Mouse (Mus musculus) CH12.LX (cell line): ENCODE measurements around the gene Zfp414. TPM values are rescaled to one million over a fixed set of nuclear protein-coding genes. Genes with fewer than 3 reads are reported as not detected.

ENCODE experiments used
- DNase-seq: peaks from one replicate; pipeline ENCODE4 v3.0.0-alpha.2; 2013; ENCODE audit errors: extremely low read depth
- H3K27ac ChIP-seq: 2 replicates; pipeline ENCODE4 v1.5.1; 2012; ENCODE audit warnings: low read depth, mild to moderate bottlenecking, control low read depth, moderate library complexity; ENCODE audit not compliant: insufficient read depth
- H3K27me3 ChIP-seq: replicated peaks from 2 replicates; pipeline ENCODE3; 2012; ENCODE audit warnings: inconsistent platforms
- H3K36me3 ChIP-seq, 2 experiments: replicated peaks in 1 of 2; 2 replicates each; pipeline versions ENCODE3 to v1.6.1; 2012; ENCODE audit warnings: inconsistent platforms in 1 of 2, low read length in 1 of 2, mild to moderate bottlenecking in 1 of 2, mixed read lengths in 1 of 2, moderate library complexity in 1 of 2; ENCODE audit not compliant: control insufficient read depth in 1 of 2, insufficient read depth in 1 of 2
- H3K4me1 ChIP-seq, 2 experiments: 2 replicates each; pipeline ENCODE4 v1.6.1; 2012; ENCODE audit warnings: inconsistent platforms in 1 of 2, moderate library complexity in 1 of 2; ENCODE audit not compliant: insufficient read depth in 2 of 2, control insufficient read depth in 1 of 2
- H3K4me2 ChIP-seq: 2 replicates; pipeline ENCODE4 v1.6.1; 2012; ENCODE audit warnings: low read depth, mild to moderate bottlenecking, control low read depth; ENCODE audit not compliant: poor library complexity, insufficient read depth, severe bottlenecking
- H3K4me3 ChIP-seq, 3 experiments: fragments of 150-350 bp in 1 of 3; sonication (generic) in 1 of 3; replicated peaks in 1 of 3; 2 replicates each; pipeline versions ENCODE3 to v1.5.1; 2011 to 2012; ENCODE audit warnings: low read depth in 2 of 3, low read length in 2 of 3, mild to moderate bottlenecking in 2 of 3, moderate library complexity in 2 of 3, control low read depth in 1 of 3, improper control_type of control experiment in 1 of 3, inconsistent platforms in 1 of 3, mixed read lengths in 1 of 3; ENCODE audit not compliant: poor library complexity in 1 of 3
- H3K79me2 ChIP-seq: replicated peaks from 2 replicates; pipeline ENCODE4 v1.6.1; 2012; ENCODE audit warnings: mild to moderate bottlenecking, moderate library complexity; ENCODE audit not compliant: control insufficient read depth, poor library complexity, insufficient read depth, severe bottlenecking; ENCODE audit errors: extremely low read depth
- H3K9ac ChIP-seq: 2 replicates; pipeline ENCODE4 v1.6.1; 2012; ENCODE audit warnings: low read depth, mild to moderate bottlenecking, control low read depth, moderate library complexity; ENCODE audit not compliant: insufficient read depth
- H3K9me3 ChIP-seq: replicated peaks from 2 replicates; pipeline ENCODE3; 2012; ENCODE audit warnings: low read length, inconsistent platforms, mixed read lengths
- BHLHE40 ChIP-seq: IDR thresholded peaks from 2 replicates; pipeline ENCODE4 v1.6.1; 2011; ENCODE audit warnings: mild to moderate bottlenecking, low read depth, low read length, improper control_type of control experiment
- CHD1 ChIP-seq: IDR thresholded peaks from 2 replicates; pipeline ENCODE4 v1.6.1; 2012; ENCODE audit warnings: low read depth, low read length, improper control_type of control experiment, inconsistent platforms
- CHD2 ChIP-seq: IDR thresholded peaks from 2 replicates; pipeline ENCODE4 v1.6.1; 2011; ENCODE audit warnings: low read length, improper control_type of control experiment
- CTCF ChIP-seq, 2 experiments: IDR thresholded peaks in 1 of 2; conservative IDR thresholded peaks in 1 of 2; 2 replicates each; pipeline ENCODE4 v1.5.1; 2011 to 2012; ENCODE audit warnings: low read depth in 2 of 2, low read length in 2 of 2, improper control_type of control experiment in 1 of 2, inconsistent platforms in 1 of 2, mild to moderate bottlenecking in 1 of 2, moderate library complexity in 1 of 2
- E2F4 ChIP-seq: IDR thresholded peaks from 2 replicates; pipeline ENCODE4 v1.6.1; 2011; ENCODE audit warnings: low read depth, low read length, improper control_type of control experiment; ENCODE audit not compliant: insufficient replicate concordance
- ELF1 ChIP-seq: IDR thresholded peaks from 2 replicates; pipeline ENCODE4 v1.6.1; 2014; ENCODE audit warnings: low read depth, mild to moderate bottlenecking, inconsistent platforms, low read length, improper control_type of control experiment
- EP300 ChIP-seq: IDR thresholded peaks from 2 replicates; pipeline ENCODE4 v1.6.1; 2011; ENCODE audit warnings: low read length, improper control_type of control experiment
- ETS1 ChIP-seq: conservative IDR thresholded peaks from 2 replicates; pipeline ENCODE4 v1.6.1; 2012; ENCODE audit warnings: low read depth, mild to moderate bottlenecking, inconsistent platforms, low read length, improper control_type of control experiment, moderate library complexity
- GABPA ChIP-seq: IDR thresholded peaks from 2 replicates; pipeline ENCODE4 v1.6.1; 2012; ENCODE audit warnings: low read depth, low read length, improper control_type of control experiment, inconsistent platforms; ENCODE audit not compliant: insufficient replicate concordance
- HCFC1 ChIP-seq: IDR thresholded peaks from 2 replicates; pipeline ENCODE4 v1.6.1; 2012; ENCODE audit warnings: low read depth, mild to moderate bottlenecking, inconsistent platforms, low read length, improper control_type of control experiment
- IRF4 ChIP-seq: IDR thresholded peaks from 2 replicates; pipeline ENCODE4 v1.6.1; 2014; ENCODE audit warnings: low read depth, mild to moderate bottlenecking, inconsistent platforms, low read length, improper control_type of control experiment
- JUN ChIP-seq: IDR thresholded peaks from 2 replicates; pipeline ENCODE4 v1.6.1; 2011; ENCODE audit warnings: low read depth, mild to moderate bottlenecking, low read length, improper control_type of control experiment, moderate library complexity; ENCODE audit not compliant: insufficient read depth
- JUND ChIP-seq: conservative IDR thresholded peaks from 2 replicates; pipeline ENCODE4 v1.6.1; 2011; ENCODE audit warnings: low read depth, low read length, improper control_type of control experiment
- KAT2A ChIP-seq: IDR thresholded peaks from 2 replicates; pipeline ENCODE4 v1.6.1; 2012; ENCODE audit warnings: low read length, improper control_type of control experiment, inconsistent platforms; ENCODE audit not compliant: insufficient replicate concordance
- MAFK ChIP-seq: IDR thresholded peaks from 2 replicates; pipeline ENCODE4 v1.6.1; 2011; ENCODE audit warnings: low read length, improper control_type of control experiment; ENCODE audit not compliant: insufficient replicate concordance
- MAX ChIP-seq: IDR thresholded peaks from 2 replicates; pipeline ENCODE4 v1.6.1; 2011; ENCODE audit warnings: low read length, improper control_type of control experiment
- MAZ ChIP-seq: IDR thresholded peaks from 2 replicates; pipeline ENCODE4 v1.6.1; 2012; ENCODE audit warnings: low read depth, mild to moderate bottlenecking, inconsistent platforms, low read length, improper control_type of control experiment, moderate library complexity
- MEF2A ChIP-seq: IDR thresholded peaks from 2 replicates; pipeline ENCODE4 v1.6.1; 2014; ENCODE audit warnings: low read depth, mild to moderate bottlenecking, inconsistent platforms, low read length, improper control_type of control experiment, borderline replicate concordance
- MXI1 ChIP-seq: IDR thresholded peaks from 2 replicates; pipeline ENCODE4 v1.6.1; 2011; ENCODE audit warnings: mild to moderate bottlenecking, low read depth, low read length, improper control_type of control experiment
- MYC ChIP-seq: IDR thresholded peaks from 2 replicates; pipeline ENCODE4 v1.6.1; 2011; ENCODE audit warnings: low read depth, mild to moderate bottlenecking, improper control_type of control experiment, low read length
- NELFE ChIP-seq: IDR thresholded peaks from 2 replicates; pipeline ENCODE4 v1.6.1; 2011; ENCODE audit warnings: low read depth, low read length, improper control_type of control experiment
- NRF1 ChIP-seq: IDR thresholded peaks from 2 replicates; pipeline ENCODE4 v1.6.1; 2014; ENCODE audit warnings: low read depth, mild to moderate bottlenecking, inconsistent platforms, low read length, improper control_type of control experiment, moderate library complexity
- PAX5 ChIP-seq: IDR thresholded peaks from 2 replicates; pipeline ENCODE4 v1.6.1; 2012; ENCODE audit warnings: low read length, inconsistent platforms, mixed read lengths
- POLR2A ChIP-seq: IDR thresholded peaks from 2 replicates; pipeline ENCODE4 v1.6.1; 2011; ENCODE audit warnings: low read depth, mild to moderate bottlenecking, improper control_type of control experiment, low read length
- POLR2AphosphoS2 ChIP-seq: IDR thresholded peaks from 2 replicates; pipeline ENCODE4 v1.6.1; 2011; ENCODE audit warnings: low read depth, low read length, improper control_type of control experiment
- RAD21 ChIP-seq: IDR thresholded peaks from 2 replicates; pipeline ENCODE4 v1.6.1; 2011; ENCODE audit warnings: low read depth, mild to moderate bottlenecking, low read length, improper control_type of control experiment, moderate library complexity
- RCOR1 ChIP-seq: conservative IDR thresholded peaks from 2 replicates; pipeline ENCODE4 v1.6.1; 2012; ENCODE audit warnings: low read depth, mild to moderate bottlenecking, inconsistent platforms, low read length, improper control_type of control experiment
- SIN3A ChIP-seq: IDR thresholded peaks from 2 replicates; pipeline ENCODE4 v1.6.1; 2012; ENCODE audit warnings: low read length, improper control_type of control experiment, inconsistent platforms
- SMC3 ChIP-seq: IDR thresholded peaks from 2 replicates; pipeline ENCODE4 v1.6.1; 2011; ENCODE audit warnings: low read depth, low read length, improper control_type of control experiment
- TBP ChIP-seq: conservative IDR thresholded peaks from 2 replicates; pipeline ENCODE4 v1.6.1; 2011; ENCODE audit warnings: low read depth, low read length, improper control_type of control experiment
- TCF12 ChIP-seq: IDR thresholded peaks from 2 replicates; pipeline ENCODE4 v1.6.1; 2014; ENCODE audit warnings: low read depth, mild to moderate bottlenecking, inconsistent platforms, low read length, improper control_type of control experiment
- UBTF ChIP-seq: IDR thresholded peaks from 2 replicates; pipeline ENCODE4 v1.6.1; 2012; ENCODE audit warnings: low read depth, mild to moderate bottlenecking, inconsistent platforms, low read length, improper control_type of control experiment, moderate library complexity
- USF1 ChIP-seq: IDR thresholded peaks from 2 replicates; pipeline ENCODE4 v1.6.1; 2014; ENCODE audit warnings: low read depth, mild to moderate bottlenecking, inconsistent platforms, low read length, improper control_type of control experiment
- USF2 ChIP-seq: conservative IDR thresholded peaks from 2 replicates; pipeline ENCODE4 v1.6.1; 2011; ENCODE audit warnings: low read depth, low read length, improper control_type of control experiment
- ZC3H11A ChIP-seq: IDR thresholded peaks from 2 replicates; pipeline ENCODE4 v1.6.1; 2012; ENCODE audit warnings: low read depth, mild to moderate bottlenecking, inconsistent platforms, low read length, improper control_type of control experiment
- ZKSCAN1 ChIP-seq: IDR thresholded peaks from 2 replicates; pipeline ENCODE4 v1.6.1; 2012; ENCODE audit warnings: low read depth, inconsistent platforms, low read length, improper control_type of control experiment, borderline replicate concordance
- ZMIZ1 ChIP-seq: IDR thresholded peaks from 2 replicates; pipeline ENCODE4 v1.6.1; 2012; ENCODE audit warnings: low read depth, mild to moderate bottlenecking, inconsistent platforms, low read length, improper control_type of control experiment
- ZNF384 ChIP-seq: IDR thresholded peaks from 2 replicates; pipeline ENCODE4 v1.6.1; 2012; ENCODE audit warnings: low read depth, low read length, improper control_type of control experiment, inconsistent platforms
- dilution Hi-C: fragments of 300-500 bp; cut with MboI; formaldehyde crosslinking; loops from 2 replicates; pipeline ENCODE4 v1.14.3; 2020; ENCODE audit warnings: low sequenced_read_pairs; ENCODE audit not compliant: extremely low pct_unique_long_range_greater_than_20kb, extremely low pct_ligation_motif_present
- in situ Hi-C: fragments of 300-500 bp; cut with MboI; formaldehyde crosslinking; loops from 3 replicates; pipeline ENCODE4 v1.14.3; 2019; ENCODE audit warnings: low sequenced_read_pairs, low pct_ligation_motif_present, low pct_unique_long_range_greater_than_20kb, mixed read lengths
- polyA plus RNA-seq: library from polyadenylated mRNA; unstranded; fragments of >175 nt; gene quantifications from 2 replicates; pipeline ENCODE4 v1.2.1, GENCODE M21; 2012; ENCODE audit warnings: low read depth; ENCODE audit not compliant: insufficient read length
- total RNA-seq, 2 experiments: library from RNA; depleted of rRNA; stranded (reverse); fragments of 300-350 nt in 1 of 2; fragments of >200 nt in 1 of 2; gene quantifications; 2 replicates each; pipeline ENCODE4 v1.2.3; 2012 to 2014

Gene Zfp414
- total RNA-seq (2012; rRNA removed) (9.9 TPM in 2 replicates), total RNA-seq (2014; rRNA removed) (5.4 and 6.6 TPM in 2 replicates), polyA plus RNA-seq (24.8 and 34.3 TPM in 2 replicates)

- H3K4me3 ChIP-seq = peak within 1 kb of the TSS; percentile 72 to 87 (median 74)
- peak within 1 kb of the TSS; percentile 92 for H3K27ac ChIP-seq
- 0 out of 2 replicates have a peak, but pooled peaks cover 3% of the 10 kb centered on the region for H3K79me2 ChIP-seq
- H3K4me2 ChIP-seq = peak within 1 kb of the TSS; percentile 83
- H3K9ac ChIP-seq = peak within 1 kb of the TSS; percentile 68
- TF ChIP-seq NRF1 (0 out of 2 replicates have a peak, but pooled peaks have one; percentile 42), PAX5 (no peak), ZMIZ1 (peak; percentile 93), CHD2 (peak; percentile 100), E2F4 (peak; percentile 26; the same call in 1 of the 2 replicates), JUN (no peak), EP300 (no peak), NELFE (peak; percentile 93), MEF2A (peak; percentile 27; the same call in 1 of the 2 replicates), ZC3H11A (no peak), IRF4 (0 out of 2 replicates have a peak, but pooled peaks have one; percentile 26), POLR2A (peak; percentile 91), CHD1 (no peak), TBP (peak; percentile 93), ZKSCAN1 (no peak), TCF12 (peak; percentile 96), SMC3 (no peak), UBTF (no peak), SIN3A (peak; percentile 84), USF2 (no peak), ELF1 (peak; percentile 79), HCFC1 (peak; percentile 78), RCOR1 (no peak), RAD21 (no peak), ETS1 (no peak), MYC (no peak), BHLHE40 (no peak), CTCF (conservative IDR thresholded peaks at IDR 0.05 in 1 of 2, IDR thresholded peaks at IDR 0.05 in 1 of 2; ENCODE audit: low read depth in 2 of 2, low read length in 2 of 2) (no peak), JUND (no peak), GABPA (no peak), MAZ (no peak; the same call in none of the 2 replicates), KAT2A (peak; percentile 70; the same call in 1 of the 2 replicates), MAX (peak; percentile 47; the same call in 1 of the 2 replicates), MAFK (no peak), MXI1 (peak; percentile 69), ZNF384 (no peak), USF1 (no peak), POLR2AphosphoS2 (peak; percentile 62)
- in situ Hi-C loops = no loop called here
- H3K9me3 ChIP-seq = no peaks in the 10 kb centered on the region
- peaks cover 12 to 21% of the 10 kb centered on the region in 2 experiments for H3K4me1 ChIP-seq
- dilution Hi-C loops = no loop called here
- no peaks in the 10 kb centered on the region for H3K27me3 ChIP-seq
- H3K36me3 ChIP-seq = peaks cover 15 to 36% of the 10 kb centered on the region in 2 experiments
- DNase-seq = peak; percentile 95
Observed at GRCm38 (mm10) chr17:33628621-33629486, at the start of gene Zfp414. Gene Zfp414, plus strand, starts transcription at chr17:33629090.
